Mouse (Mus musculus) midbrain, postnatal 0 days (tissue): ENCODE measurements around the gene Ubn1. TPM values are rescaled to one million over a fixed set of nuclear protein-coding genes. Genes with fewer than 3 reads are reported as not detected.
A peak's percentile ranks its signal among the peaks of the same experiment; 100 is the strongest.

ENCODE experiments used
- ATAC-seq: fragments of 200-750 bp; cut with Nextera tagmentation; 2 replicates; pipeline ENCODE4 v1.8.0; 2017; ENCODE audit warnings: moderate number of reproducible peaks, mild to moderate bottlenecking, moderate TSS enrichment, moderate library complexity; ENCODE audit not compliant: low FRiP score
- DNase-seq: peaks from one replicate; pipeline ENCODE4 v3.0.0-alpha.2; 2015; ENCODE audit warnings: low spot score
- H3K27ac ChIP-seq: fragments of 300-500 bp; sonication (generic); 2 replicates; pipeline ENCODE4 v1.5.1; 2014; ENCODE audit warnings: low read depth, mild to moderate bottlenecking, low read length, mixed read lengths
- H3K27me3 ChIP-seq: fragments of 300-500 bp; sonication (generic); 2 replicates; pipeline ENCODE4 v1.6.1; 2014; ENCODE audit warnings: low read length, control low read depth, mixed read lengths; ENCODE audit not compliant: insufficient read depth
- H3K36me3 ChIP-seq: fragments of 300-500 bp; sonication (generic); 2 replicates; pipeline ENCODE4 v1.6.1; 2014; ENCODE audit warnings: low read length, control low read depth, mixed read lengths; ENCODE audit not compliant: insufficient read depth
- H3K4me1 ChIP-seq: fragments of 300-500 bp; sonication (generic); 2 replicates; pipeline ENCODE4 v1.6.1; 2014; ENCODE audit warnings: mild to moderate bottlenecking, control low read depth, antibody characterized with exemption, low read length, mixed read lengths; ENCODE audit not compliant: insufficient read depth
- H3K4me2 ChIP-seq: fragments of 300-500 bp; sonication (generic); 2 replicates; pipeline ENCODE4 v1.6.1; 2014; ENCODE audit warnings: low read depth, mild to moderate bottlenecking, low read length, mixed read lengths; ENCODE audit not compliant: poor library complexity, severe bottlenecking
- H3K4me3 ChIP-seq: fragments of 300-500 bp; sonication (generic); 2 replicates; pipeline ENCODE4 v1.5.1; 2014; ENCODE audit warnings: low read depth, mild to moderate bottlenecking, low read length, moderate library complexity
- H3K9ac ChIP-seq: fragments of 300-500 bp; sonication (generic); replicated peaks from 2 replicates; pipeline ENCODE4 v1.6.1; 2014; ENCODE audit warnings: mild to moderate bottlenecking, low read length, moderate library complexity, mixed read lengths; ENCODE audit not compliant: poor library complexity, severe bottlenecking
- H3K9me3 ChIP-seq: fragments of 300-500 bp; sonication (generic); 2 replicates; pipeline ENCODE4 v1.6.1; 2016; ENCODE audit warnings: low read length, control low read depth
- CTCF ChIP-seq: IDR thresholded peaks from 2 replicates; pipeline ENCODE4 v1.5.1; 2016; ENCODE audit warnings: antibody characterized with exemption, mild to moderate bottlenecking
- WGBS: fragments of 180-500 bp; shearing (Covaris S2); extraction: QIAGEN DNeasy Blood & Tissue Kit; methylation state at CpG from one replicate; pipeline ENCODE4 v1.1.7; 2014; 5-methylcytosine and 5-hydroxymethylcytosine counted together
- polyA plus RNA-seq: library from polyadenylated mRNA; unstranded; fragments of >200 nt; fragmentation: Nextera tagmentation; extraction: Ambion mirVana; gene quantifications from 2 replicates; pipeline ENCODE4 v1.2.1, GENCODE M21; 2015
- total RNA-seq: library from RNA; depleted of rRNA; stranded (reverse); fragments of >200 nt; gene quantifications from 2 replicates; pipeline ENCODE4 v1.2.3, GENCODE M21; 2014

Ubn1 gene
- total and polyA plus RNA-seq, 2 experiments from 2014 or later, result 7.0 to 28.4 TPM

DNA sequence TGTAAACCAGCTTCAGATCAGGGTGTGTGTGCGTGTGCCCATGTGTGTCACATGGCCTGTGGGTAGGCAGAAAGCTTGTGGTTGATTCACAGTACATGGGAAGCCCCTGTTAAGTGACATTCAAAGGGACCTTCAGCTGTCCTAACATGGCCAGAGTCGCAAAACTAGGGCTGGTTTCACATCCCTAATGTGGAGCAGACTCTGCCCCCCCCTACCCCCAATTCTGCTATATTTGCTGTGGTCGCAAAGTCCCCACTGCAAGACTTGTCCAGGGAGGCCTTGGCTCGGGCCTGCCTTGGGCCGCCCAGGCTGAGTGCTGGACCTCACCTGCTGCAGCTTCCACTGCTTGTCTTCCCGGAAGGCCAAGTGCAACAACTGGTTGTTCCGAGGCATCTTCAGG is 38.6 kb upstream of the Ubn1 start:
- no peaks in the 10 kb centered on the region for H3K27me3 ChIP-seq
- 92% methylated on average over 7 of the region's 7 CpGs for WGBS
- H3K36me3 ChIP-seq, result peaks cover 20% of the 10 kb centered on the region
- no peak overlapping the region for H3K9ac ChIP-seq
- H3K4me2 ChIP-seq, result no peak overlapping the region
- H3K9me3 ChIP-seq, result no peaks in the 10 kb centered on the region
- H3K4me3 ChIP-seq, result no peak overlapping the region
- no peak for TF ChIP-seq CTCF
- H3K27ac ChIP-seq, result no peak overlapping the region
- no peak for ATAC-seq
- peaks cover 7% of the 10 kb centered on the region; the same call in 1 of the 2 replicates for H3K4me1 ChIP-seq
- no peak for DNase-seq

DNA sequence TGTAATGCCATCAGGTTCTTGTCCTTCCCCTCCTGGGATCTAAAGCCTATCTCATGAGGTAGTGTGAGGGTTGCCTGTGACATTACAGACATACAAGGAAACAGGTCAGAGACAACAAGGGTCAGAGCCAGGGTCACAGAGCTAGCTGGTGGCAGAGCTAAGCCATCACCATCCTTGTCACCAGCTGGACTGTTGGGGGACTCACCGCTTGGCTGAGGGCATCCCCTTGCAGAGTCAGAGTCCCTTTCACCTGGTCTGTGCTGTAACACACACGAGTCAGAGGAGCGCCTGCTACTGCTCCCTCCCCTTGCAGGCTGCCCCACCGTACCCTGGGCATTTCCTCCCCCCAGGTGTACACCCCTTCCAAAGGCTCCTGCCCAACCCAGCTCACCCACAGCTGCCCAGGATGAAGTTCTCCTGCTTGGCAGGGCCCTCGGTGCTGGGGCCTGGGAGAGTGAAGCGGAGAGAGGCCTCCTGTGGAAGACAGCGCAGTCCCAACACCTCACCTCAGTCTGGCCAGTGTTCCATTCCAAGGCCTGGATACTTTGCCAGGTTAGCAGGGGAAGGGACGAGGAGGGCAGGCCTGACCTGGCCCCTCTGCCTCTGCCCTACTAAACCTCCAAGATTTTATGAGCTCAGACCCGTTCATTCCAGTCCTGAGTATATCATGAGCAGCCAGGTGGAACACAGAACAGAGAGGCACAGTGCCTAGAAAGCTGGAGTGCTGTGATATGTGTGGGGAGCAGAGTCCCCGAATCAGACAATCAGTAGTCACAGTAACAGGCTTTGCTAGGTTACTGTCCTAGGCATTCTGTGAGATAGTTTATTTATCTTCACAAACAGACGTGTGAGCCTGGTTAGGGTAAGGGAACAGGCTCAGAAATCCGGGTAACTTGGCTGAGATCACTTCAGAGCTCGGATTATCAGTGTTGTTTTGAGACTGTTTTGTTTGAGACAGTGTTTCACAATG is 37.5 kb upstream of the Ubn1 start:
- peak overlapping the region; percentile 64 for H3K4me3 ChIP-seq
- peak overlapping the region; percentile 71 for H3K9ac ChIP-seq
- H3K4me1 ChIP-seq, result peaks cover 7% of the 10 kb centered on the region; the same call in 1 of the 2 replicates
- DNase-seq, result no peak
- ATAC-seq, result no peak
- H3K27ac ChIP-seq, result peak overlapping the region; percentile 76
- TF ChIP-seq CTCF, result no peak
- peaks cover 29% of the 10 kb centered on the region for H3K36me3 ChIP-seq
- H3K27me3 ChIP-seq, result no peaks in the 10 kb centered on the region
- WGBS, result 52% methylated on average over 13 of the region's 13 CpGs
- no peaks in the 10 kb centered on the region for H3K9me3 ChIP-seq
- peak overlapping the region; percentile 67 for H3K4me2 ChIP-seq

DNA sequence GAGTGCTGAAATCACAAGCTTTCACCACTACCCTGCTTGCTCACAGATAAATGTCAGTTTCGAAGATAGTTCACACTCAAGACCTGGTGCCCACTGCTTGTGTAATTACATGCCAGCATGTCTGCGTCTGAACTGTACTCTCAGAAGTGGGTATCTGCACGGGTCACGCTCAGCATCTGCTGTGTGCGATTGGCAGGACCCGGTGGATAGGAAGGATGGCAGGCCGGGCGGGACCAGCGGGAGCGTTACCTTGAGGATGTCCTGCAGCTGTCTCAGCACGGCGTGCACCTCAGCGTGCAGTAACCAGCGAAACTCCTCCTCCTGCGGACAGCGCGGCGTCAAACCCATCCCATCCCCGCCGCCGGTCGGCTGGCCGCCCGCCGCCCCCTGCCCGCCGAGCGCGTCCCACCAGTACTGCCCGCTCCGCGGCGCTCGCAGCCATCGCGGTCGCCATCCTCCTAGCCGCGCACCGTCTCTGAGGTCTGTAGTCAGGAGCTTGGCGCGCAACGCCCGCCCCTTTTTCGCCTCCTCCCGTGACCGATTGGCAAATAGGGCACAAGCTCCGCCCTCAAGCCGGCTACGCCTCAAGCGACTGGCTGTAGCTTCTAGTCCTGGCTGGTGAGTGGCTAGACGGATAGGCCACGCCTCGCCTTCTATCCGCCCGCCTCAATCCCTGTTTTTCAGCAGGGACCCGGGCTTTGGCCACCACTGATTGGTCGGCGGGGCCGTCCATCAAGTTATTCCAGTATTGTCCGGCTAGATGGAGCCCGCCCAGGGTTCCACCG is 36.6 kb upstream of the Ubn1 start, which contains the start of gene Rogdi:
Gene Rogdi (minus strand): TSS at position 500 of the 785 bp plus-strand sequence.
- WGBS, result 1% methylated on average over 59 of the region's 63 CpGs
- H3K27me3 ChIP-seq, result no peaks in the 10 kb centered on the region
- TF ChIP-seq CTCF, result peak; percentile 35
- H3K4me1 ChIP-seq, result peaks cover 7% of the 10 kb centered on the region; the same call in 1 of the 2 replicates
- DNase-seq (peak; percentile 100), ATAC-seq (peak; percentile 98)
- peak within 1 kb of the TSS; percentile 67 for H3K4me2 ChIP-seq
- H3K4me3 ChIP-seq, result peak within 1 kb of the TSS; percentile 64
- no peaks in the 10 kb centered on the region for H3K9me3 ChIP-seq
- H3K27ac ChIP-seq, result peak within 1 kb of the TSS; percentile 76
- H3K9ac ChIP-seq, result peak within 1 kb of the TSS; percentile 71
- H3K36me3 ChIP-seq, result peaks cover 35% of the 10 kb centered on the region

DNA sequence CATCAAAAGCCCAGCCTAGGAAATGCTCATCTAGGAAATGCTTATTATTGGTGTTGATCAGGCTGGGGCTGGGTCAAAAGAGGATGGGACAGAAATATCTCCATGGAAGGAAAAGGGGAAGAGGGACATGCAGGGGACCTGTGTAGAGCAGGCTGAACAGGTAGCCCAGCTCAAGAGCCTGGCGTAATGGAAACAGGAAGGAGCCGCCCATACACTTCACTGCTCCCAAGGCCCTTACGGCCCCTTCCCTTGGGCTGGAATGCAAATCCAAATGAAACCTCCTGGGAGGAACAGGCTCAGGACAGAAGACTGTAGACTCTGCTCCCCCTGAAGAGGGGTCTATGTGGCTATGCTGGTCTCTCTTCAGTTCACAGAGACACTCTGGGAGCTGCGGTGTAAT is 35.3 kb upstream of the Ubn1 start:
- 91% methylated on average over 4 of the region's 4 CpGs for WGBS
- no peak for TF ChIP-seq CTCF
- ATAC-seq, result no peak
- Histone ChIP-seq H3K4me3 (no peak overlapping the region), H3K9me3 (no peaks in the 10 kb centered on the region), H3K27me3 (no peaks in the 10 kb centered on the region), H3K4me2 (no peak overlapping the region), H3K9ac (no peak overlapping the region), H3K4me1 (peaks cover 7% of the 10 kb centered on the region; the same call in 1 of the 2 replicates), H3K36me3 (peaks cover 43% of the 10 kb centered on the region), H3K27ac (peak overlapping the region; percentile 55; the same call in 1 of the 2 replicates)
- DNase-seq, result no peak

DNA sequence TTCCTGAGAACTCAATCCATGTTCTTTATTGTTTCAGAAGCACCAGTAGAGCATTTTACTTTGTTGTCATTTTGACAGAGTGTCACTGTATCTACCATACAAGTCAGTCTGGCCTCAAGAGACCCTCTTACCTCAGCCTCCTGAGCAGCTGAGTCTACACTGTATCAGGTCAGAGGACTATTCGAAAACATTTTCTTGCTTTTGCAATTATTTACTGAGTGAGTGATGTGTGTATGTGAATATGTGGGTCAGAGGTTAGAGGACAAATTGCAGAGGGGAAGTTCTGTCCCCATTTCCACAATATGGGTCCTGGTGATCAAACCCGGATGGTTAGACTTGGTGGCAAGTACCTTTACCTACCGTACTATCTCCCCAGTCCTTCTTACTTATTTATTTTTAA is 25.8 kb upstream of the Ubn1 start:
- Histone ChIP-seq H3K4me3 (no peak overlapping the region), H3K27me3 (no peaks in the 10 kb centered on the region), H3K4me1 (no peaks in the 10 kb centered on the region), H3K9me3 (no peaks in the 10 kb centered on the region), H3K27ac (no peak overlapping the region), H3K4me2 (no peak overlapping the region), H3K9ac (no peak overlapping the region), H3K36me3 (peaks cover 84% of the 10 kb centered on the region)
- ATAC-seq (no peak), DNase-seq (no peak)
- no peak for TF ChIP-seq CTCF
- 93% methylated on average over 3 of the region's 3 CpGs for WGBS
